Mouse (Mus musculus) cerebellum, postnatal 4 days (tissue): ENCODE measurements around the gene Atxn1.
A peak's percentile ranks its signal among the peaks of the same experiment; 100 is the strongest.

Source experiments
- DNase-seq, 2 experiments: peaks; one replicate each; pipeline ENCODE4 v3.0.0; 2022; ENCODE audit warnings: low spot score in 2 of 2, mixed read lengths in 1 of 2

Atxn1 gene

DNA sequence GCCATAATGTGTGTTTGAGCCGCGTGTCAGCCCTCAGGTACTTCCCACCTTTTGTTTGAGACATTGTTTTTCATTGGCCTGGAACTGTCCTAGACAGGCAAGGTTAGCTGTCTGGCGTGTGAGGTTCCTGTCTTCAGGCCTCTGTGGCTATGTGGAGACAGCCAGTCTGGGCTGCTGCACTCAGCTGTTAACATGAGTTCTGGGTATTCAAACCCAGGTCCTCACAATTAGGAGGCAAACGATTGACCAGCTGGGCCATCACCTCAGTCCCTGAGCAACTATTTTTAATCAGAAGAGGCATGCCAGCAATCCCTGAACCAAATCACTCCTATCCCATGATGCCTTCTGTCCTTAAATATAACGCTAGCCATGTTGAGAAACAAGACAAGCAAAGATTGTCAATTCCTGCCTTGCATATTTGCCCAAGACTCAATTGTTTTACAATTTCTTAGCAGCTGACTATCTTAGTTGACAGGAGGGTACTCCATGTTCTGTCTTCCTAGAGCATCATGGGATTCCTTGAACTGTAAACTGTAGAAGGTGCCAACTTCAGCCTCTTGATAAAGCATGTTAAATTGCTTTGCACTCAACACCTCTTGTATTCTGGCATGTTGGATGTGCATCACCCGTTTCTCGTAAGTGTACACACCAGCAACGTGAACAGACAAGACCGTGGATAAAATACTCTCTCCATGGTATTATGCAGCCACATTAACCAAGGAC, 428.9 kb downstream of the Atxn1 start:
- DNase-seq, result no peak

DNA sequence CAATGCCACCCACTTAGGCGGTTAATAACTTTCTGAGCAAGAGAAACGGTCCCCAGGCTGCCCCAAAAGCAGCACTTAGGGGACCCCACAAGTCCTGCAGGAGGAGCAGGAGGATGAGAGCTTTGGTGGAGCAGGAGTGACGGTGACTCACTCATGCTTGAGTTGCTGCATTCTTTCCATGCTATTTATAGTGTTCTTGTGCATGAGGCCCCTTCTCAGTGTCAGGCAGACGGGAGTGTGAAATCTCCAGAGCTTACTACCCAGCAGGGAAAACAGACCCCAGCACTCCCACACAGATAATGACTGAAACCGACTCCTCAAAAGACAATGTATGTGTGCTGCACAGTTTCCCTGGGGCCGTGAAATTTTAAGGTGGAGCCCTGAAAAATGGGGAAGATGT, 434.1 kb downstream of the Atxn1 start:
- DNase-seq, result no peak

DNA sequence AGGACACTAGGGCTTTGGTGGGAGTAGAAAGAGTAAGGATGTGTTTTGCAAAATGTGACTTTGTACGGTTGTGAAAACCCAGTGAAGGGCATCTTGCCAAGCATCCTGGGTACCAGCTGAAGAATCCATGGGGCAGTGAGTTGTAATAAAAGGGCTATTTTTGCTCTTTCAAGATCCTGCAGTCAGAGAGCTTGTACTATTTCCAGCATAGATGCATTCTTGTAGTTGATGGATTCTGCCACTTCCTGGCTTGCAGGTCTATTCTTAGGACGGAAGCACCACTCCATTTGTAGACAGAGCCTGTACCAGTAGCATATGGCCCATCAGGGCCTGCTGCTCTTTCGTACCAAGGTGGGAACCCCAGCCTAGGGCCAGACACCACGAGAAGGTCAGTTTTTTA, 436.0 kb downstream of the Atxn1 start:
- peak in 1 of 2 experiments; percentile 19 for DNase-seq

DNA sequence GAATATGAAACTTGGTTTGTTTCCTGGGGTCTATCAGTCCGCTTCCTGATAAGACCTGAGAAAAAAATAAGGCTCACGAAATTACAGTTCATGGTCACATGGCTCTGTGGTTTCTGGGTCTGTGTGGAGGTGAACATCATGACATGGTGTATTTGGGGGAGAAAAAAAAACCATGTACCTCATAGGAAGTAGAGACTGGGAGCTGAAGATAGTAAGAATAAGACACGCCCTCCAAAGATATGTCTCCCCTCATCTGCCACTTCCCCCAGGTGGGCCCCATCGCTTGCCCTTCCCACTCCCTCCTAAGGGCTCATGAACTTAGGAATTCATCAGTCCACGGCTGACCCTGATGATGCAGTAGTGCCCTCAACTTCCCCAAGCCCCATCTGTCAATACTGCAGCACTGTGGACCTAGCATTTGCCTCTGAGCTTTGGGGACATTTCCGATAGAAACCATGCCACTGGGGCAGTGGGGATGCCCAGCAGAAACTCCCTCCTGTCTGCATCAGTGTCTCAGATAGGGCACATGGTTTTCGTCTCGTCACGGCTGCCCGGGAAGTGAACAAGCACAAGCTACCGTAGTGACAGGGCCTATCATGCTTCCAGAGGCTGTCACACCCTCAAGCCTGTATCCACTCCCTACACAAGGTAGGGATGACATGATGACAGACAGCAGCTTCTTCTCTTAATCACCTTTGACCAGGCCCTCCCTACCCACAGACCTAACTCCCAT, 437.4 kb downstream of the Atxn1 start:
- DNase-seq, result no peak

DNA sequence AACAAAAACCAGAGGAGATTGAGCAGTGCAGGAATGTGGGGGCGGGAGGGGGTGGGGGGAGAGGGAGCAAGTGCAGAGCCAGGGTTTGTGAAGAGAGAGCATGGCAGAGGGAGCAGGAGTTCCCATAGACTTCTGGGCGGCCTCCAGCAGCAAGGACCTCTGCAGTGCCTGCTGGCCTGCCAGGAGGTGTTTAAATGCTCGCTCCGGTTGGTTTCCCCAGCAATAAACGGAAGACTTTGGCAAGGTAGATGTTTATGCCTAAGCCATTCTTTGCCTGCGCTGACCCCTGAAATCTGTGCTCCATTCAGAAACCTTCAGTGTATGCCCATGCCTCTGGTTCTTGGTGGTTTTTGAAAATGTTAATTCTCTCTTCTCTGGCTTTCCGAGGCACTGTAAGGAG, 438.6 kb downstream of the Atxn1 start:
- peak in 1 of 2 experiments; percentile 17 for DNase-seq

DNA sequence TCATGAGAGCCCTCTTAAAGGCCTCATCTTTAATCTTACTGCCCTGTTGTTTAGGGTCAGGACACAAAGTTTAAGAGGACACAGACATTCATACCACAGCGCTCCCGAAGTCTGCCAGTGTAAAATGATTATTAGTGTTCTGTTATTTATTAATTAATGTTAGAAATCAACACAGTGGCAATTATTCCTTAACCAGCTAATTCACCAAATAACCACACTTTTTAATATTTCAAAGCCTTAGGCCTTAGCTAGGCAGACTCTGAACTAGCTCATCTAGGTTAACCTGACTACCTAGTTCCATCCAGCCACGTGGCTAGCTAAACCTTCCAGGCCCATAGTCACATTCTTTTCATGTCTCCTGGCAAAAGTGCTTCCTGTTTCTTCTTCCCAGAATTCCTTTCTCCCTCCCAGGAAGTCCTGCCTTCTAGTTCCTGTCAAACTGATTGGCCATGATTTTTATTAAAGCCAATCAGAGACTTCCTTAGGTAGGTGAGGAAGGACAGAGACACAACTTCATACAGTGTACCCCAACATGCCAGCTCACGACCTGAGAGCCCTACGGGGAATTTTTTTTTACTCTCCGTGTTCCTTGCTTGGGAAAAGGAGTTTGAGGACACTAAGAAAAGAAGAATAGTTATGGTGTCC, 439.9 kb downstream of the Atxn1 start:
- DNase-seq, result no peak

DNA sequence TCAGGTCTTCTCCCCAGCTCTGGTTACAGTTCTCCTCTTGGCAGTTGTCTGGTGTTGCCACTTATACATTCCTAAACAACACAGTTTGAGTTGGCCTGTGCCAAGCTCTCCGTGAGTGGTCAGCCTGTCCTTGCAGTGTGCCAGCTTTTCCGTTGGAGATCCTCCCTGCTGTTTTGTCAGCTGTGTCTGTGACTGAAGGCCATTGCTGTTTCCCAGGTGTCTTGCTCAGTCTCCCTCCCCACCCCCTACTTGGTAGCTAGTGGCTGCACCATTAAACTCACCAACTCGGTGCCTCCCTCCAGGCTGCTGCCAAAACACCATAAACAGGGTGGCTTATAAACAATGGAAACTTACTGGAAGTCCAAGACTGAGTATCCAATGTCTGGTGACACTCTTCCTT, 440.5 kb downstream of the Atxn1 start:
- DNase-seq, result peak in 1 of 2 experiments; percentile 14

DNA sequence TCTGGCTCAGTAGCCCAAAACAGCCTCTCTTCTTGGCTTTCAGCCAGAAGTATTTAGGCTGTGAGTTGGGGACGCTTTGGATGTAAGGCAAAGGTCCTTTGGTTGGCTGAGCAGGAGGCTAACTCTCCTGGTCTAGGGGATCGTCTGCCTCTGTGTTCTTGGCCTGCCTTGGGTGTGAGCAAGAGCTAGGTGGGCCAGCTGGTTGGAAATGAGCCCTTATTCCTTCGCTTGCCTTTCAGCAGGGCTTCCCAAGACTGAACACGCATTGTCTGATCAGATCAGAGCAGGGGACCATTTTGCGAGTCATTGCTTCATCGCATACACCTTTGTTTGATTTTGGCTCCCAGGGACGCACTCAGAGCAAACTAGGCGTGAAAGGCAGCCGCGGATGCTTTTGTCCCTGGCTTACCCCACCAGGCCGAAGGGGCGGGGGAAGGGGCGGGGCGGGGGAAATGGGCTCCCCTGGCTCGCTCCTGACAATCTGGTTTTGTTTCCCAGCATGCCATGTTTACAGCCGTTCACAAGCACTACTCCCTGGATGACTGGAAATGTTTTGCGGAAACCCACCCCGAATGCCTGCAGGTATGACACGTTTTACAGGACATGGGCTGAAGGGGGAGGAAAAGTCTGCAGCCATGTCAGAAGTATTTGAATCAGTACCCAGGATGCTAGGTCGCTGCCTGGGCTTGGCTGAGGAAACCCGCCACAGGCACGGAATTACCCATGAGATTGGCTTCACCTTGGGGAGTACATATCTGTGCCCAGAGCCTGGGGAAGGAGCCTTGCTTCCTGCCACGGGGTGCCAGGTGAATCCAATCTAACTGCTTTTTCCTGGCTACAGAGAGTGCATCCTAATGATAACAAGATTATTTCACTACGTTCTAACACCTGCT, 448.1 kb downstream of the Atxn1 start:
- peak in 1 of 2 experiments; percentile 44 for DNase-seq

DNA sequence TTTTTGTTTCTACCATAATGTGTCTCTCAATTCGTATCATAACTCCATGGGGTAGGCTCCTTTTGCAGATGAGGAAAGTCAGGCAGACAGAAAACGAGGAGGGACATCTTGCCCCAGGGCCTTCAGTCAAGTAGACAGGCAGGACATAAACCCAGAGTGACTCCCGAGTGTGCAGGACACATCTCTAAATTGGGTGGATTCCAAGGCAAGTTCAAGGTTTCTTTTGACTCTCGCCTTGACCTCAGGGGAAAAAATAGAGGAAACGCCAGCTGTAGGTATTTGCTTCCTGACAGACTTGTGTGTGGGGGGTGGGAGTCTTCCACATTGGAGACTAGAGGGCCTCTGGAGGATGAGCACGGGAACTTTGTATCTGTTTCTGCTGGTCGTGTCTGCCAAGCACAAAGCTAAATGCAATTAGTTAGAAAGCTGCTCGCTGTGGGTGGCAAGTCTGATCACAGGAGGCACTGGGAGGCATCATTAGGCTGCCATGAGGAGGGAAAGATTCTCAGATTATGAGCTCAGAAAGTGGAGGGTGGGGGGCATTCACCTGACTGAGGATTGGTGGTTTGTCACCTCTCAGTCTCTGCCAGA, 449.9 kb downstream of the Atxn1 start:
- DNase-seq, result no peak

DNA sequence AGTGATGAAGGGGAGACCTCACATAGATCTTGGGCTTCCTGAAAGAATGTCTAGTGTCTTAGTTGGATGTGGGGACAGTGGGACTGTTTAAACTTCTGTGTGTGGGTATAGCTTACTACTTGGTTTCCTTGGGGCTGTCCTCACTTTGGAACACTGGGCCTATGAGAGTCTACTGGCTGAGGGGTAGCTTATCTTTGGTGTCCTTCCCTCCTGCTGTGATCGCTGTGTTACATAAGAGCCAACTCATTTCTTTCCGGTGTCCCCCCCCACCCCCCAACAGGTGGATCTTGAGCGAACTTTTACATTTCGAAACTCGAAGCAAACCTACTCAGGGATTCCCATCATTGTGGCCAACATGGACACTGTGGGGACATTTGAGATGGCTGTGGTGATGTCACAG, 450.7 kb downstream of the Atxn1 start:
- DNase-seq, result no peak

DNA sequence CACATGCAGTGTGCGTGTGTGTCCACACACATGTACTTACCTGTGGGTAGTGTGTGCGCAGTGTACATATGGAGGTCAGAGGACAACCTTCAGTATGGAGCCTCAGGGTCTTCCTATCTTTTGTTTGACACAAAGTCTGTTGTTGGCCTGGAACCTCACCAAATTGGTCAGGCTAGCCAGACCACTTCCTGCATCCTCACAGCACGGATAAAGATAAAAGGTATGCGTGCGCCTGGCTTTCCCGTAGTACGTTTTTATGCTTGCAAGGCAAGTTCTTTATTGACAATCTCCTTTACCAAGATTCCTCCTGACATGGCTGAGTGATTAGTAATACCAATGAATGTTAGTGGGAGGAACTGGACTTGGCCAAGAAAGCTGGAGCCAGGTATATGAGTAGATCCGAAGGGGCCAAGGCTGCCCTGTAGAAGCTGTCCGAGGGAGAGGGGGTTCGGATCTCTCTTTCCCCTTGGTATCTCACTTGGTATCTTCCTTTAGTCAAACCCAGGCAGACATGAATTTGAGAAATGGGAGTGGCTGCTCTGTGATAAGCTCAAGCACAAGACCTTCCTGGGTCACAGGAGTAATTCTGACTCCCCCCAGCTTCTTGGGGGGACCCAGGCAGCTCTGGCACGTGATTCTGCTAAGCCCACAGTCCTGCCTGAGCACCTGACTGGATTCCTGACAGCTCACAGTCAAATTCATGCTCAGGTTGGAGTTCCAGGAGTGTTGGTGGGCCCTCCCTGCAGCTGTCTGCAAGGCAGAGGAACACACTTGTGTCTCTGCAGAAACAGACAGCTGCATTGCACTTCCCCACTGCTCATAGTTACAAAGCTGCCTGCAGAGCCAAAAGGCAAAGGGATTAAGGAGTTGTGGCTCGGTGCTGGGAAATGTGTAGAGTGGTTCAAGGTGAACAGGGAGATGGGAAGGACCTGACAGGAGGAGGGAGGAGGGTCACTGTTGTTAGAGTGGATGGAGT, 451.5 kb downstream of the Atxn1 start:
- no peak for DNase-seq

DNA sequence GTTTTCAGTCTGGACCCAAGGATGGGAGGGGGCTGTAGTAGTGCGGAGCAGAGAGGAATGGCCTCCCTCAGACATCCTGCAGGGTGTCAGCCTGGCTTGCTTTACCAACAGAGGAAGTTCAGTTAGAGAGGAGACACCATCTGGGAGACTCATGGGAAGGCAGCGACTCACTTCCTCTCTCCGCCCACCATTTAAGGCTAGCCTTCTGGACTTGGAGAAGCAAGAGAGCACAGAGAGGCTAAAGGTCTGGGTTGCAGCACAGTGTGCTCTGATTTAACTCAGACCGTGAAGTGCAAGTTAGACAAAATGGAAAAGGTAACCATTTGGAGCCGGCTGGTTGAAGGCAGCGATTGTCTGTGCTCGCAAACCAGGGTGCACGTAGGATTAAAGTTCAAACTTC, 452.3 kb downstream of the Atxn1 start:
- no peak for DNase-seq

DNA sequence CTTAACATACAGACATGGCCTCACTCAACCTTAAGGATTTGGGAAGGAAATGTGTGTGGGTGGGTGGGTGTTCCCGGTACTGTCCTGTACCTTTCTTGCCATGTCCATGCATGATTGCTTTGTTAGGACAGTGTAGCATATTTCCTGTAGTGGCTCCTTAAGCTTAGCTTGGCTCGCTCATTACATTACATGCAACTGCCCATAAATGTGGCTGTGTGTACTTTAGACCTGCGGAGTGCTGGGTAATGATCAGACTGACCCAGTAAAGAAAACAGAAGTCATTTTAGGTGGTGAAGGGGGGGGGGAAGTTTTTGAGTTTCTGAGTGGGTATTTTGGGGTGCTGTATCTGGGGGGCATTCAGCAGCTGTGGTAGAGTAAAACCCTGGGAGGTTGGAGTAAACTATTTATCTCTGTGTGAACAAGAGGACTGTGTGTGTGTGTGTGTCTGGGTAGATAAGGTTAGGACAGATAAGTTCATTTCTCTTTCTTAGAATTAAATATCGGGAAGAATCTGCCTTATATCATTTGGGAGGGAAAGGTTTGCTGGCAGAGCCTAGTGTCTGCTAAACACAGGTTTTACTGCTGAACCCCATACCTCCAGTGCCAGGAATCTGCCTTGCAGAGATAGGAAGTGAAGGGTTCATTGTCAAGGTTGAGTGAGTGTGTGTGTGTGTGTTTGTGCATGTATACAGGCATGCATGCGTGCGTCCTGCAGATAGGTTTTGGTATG, 452.9 kb downstream of the Atxn1 start:
- no peak for DNase-seq

DNA sequence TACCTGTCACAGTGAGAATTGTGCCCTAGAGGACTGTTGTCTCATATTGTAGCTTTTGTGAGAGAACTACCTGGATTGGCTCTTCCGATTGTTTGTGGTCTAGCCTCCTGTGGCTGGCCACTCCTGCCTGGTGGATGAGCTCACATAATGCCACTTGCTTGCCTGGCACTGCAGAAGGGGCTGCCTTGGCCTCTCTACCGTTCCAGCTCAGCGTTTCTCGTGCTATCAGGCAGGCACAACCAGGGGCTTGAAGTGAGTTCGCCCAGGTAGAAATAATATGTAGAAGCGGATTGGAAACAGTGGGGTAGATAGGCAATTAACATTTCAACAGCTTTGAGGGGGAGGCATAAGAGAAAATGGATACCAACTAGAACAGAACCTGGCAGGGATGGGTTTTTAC, 455.4 kb downstream of the Atxn1 start:
- DNase-seq, result no peak

DNA sequence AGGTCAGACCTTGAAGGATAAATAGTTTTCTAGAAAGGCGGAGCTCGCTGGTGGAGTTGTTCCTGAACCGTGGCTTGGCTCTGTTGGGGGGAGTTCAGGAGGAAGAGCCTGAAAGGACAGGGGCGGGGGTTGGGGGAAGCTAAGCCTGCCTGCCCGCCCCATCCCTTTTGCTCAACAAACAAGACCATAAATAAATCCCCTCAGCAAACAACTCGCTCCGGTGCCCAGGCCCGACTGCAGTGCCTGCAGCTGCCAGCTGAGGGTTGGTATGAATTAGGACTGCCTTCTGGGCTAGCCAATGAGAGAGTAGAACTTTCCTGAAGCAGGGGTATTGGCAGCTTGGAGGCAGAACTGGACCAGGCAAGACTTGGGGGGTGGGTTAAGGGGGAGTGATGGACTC, 456.3 kb downstream of the Atxn1 start:
- peak in 1 of 2 experiments; percentile 35 for DNase-seq

DNA sequence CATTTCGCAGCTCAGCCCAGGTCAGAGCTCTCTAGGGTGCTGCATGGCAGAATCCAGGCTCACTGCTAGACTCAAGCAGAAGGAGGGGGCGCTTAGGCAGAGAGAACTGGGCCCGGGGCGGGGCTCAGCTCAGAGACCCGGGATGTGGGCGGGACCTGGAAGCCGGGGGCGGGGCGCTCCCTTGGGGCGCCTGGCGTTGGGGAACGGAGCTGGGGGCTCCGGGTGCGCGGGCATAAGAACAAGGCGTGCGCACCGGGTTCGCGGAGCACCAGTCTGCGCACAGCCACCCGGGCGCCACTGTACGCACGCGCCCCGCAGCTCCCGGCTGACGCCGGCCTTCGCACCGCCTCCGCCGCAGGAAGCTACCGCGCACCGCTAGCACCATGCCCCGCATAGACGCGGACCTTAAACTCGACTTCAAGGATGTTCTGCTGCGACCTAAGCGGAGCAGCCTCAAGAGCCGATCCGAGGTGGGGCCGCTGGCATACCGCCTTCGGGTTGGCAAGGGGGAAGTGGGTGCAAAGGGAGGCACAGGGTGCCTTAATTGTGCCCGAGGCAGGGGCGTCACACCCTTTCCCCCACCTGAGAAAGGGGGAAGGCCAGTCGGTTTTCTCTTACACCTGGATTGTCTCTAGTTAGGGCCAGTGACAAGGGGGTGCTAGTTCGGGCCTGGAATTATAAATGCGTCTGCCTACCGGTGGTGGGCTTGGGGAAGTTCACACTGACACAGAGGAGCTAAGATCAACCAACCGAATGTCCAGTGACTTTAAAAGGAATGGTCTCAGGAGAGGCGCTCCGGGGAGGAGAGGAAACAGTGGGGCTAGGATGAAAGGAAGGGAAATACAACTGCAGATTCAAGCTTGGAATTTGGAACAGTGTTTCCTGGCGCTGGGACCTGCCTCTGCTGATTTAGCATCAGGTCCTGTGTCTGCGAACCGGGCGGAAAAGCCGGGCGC, 457.3 kb downstream of the Atxn1 start, which contains the start of gene Gmpr:
TSS of gene Gmpr (plus strand) at position 171 of the 956 bp plus-strand sequence.
- DNase-seq, result peak; percentile 48 to 61

DNA sequence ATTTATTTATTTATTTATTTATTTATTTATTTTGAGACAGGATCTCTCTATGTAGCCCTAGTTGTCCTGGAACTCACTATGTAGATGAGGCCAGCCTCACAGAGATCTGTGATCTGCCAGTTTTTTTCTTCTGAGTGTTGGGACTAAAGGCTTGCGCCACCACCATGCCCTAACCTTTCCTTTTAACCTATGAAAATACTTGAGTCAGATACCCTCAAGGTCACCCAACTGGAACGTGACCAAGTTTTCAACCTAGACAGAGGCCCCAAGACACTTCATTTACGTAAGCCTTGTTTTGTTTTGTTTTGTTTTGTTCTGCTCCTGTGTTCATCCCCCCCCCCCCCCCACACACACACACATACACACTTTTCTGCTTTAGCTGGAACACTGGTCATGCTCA, 459.3 kb downstream of the Atxn1 start:
- DNase-seq, result no peak

DNA sequence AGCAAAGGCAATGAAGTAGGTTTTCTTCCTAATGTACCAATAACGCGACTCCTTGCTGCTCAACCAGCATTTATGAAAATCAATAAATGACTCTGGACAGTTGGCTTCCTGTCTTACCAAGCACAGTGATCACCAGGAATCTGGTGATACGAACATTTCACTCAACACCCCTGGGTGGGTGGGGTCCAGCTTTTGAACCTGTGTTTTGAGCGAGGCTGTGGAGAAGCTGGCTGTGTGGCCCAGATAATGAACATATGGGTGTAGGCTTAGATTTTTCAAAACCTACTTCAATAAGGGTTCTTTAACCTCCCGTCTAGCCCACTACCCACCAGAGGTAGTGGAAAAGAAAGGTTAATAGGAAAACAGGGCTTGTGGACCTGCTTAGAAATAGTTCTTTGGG, 462.0 kb downstream of the Atxn1 start:
- no peak for DNase-seq
